Mouse (Mus musculus) granulocyte monocyte progenitor cell, adult 5-6 weeks (primary cell): ENCODE results near the gene H2-T24. TPM values are rescaled to one million over a fixed set of nuclear protein-coding genes. Genes with fewer than 3 reads are reported as not detected.
"Not testable (repeated sequence)": the region's sequence is repeated elsewhere in the genome, so short reads cannot be mapped to it uniquely, and the experiment has no call there.

Source experiments
- ATAC-seq: replicated peaks from 2 replicates; pipeline ENCODE4 v1.8.0; 2016; ENCODE audit warnings: mild to moderate bottlenecking, moderate TSS enrichment, inconsistent platforms; ENCODE audit not compliant: poor library complexity, severe bottlenecking
- total RNA-seq, 2 experiments: library from RNA; stranded (forward) in 1 of 2; stranded (reverse) in 1 of 2; fragments of 200-712, 200-1000 nt in 1 of 2; fragments of >200 nt in 1 of 2; fragmentation: Nextera tagmentation in 1 of 2; gene quantifications; 2 replicates each; pipeline ENCODE4 v1.2.3; 2014 to 2017

The H2-T24 gene
- total RNA-seq (2014; fragmentation: Nextera tagmentation) (2.1 and 4.6 TPM in 2 replicates), total RNA-seq (2017) (7.8 and 8.8 TPM in 2 replicates)

DNA sequence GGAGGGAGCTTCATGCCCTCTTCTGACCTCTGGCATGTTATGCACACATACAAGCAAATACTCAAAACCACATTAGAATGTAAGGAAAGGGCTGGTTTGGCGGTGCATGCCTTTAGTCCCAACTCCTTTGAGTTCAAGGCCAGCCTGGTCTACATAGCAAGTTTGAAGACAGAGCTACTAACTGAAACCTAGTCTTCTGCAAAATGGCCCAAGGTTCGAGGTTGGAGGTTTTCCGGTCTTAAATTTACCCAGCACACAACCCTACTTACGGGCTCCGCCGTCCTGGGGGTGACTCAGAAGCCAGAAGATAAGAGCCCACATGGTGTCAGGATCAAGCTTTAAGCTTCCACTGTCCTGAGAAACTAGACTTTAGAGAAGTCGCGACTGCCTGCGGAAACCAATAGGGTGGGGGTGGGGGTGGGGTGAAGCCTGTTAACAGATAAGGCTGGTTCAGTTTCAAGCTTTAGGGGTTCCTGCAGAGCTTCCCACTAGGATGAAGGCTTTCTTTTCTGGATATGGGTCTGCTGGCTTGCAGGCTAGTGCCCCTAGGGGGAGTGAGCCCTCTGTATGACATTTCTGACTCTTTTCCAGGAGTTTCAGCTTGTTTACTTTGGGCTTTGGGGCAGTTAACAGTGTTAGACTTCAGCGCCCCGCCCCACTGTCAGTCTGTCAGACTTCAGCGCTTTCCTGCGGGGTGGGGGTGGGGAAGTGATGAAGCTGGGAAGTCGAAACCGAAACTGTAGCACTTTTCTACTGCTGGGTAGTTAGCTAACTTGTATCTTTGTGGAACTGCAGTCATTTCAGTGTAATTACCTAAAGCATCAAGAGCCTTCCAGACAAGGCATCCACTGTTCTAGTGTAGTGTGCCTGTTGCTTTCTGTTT is at the start of gene H2-T24:
TSS of gene H2-T24 (minus strand) at position 370 of the 883 bp plus-strand sequence.
- peak; percentile 78 for ATAC-seq

- ATAC-seq: peak; percentile 64
These were observed 40.5 kb upstream of the H2-T24 start for GRCm38 (mm10) chr17:36060829-36061228.

DNA sequence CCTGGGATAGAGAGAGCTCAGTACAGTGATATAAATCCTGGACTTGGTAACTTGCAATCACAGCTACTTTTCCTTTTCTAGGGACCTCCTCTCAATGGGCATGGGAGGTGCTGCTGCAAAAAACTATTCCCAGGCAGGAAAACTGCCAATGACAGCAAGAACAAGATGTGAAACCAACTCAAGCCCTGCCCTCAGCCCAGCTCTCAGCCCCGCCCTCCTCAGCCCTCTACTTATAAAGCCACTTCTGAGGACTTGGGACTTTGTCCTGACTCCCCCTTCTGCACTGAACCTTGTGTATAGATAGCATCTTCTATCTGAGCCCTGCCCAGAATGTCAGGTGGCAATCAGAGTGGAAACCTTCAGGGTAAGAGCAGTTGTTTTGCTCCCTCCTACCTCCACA is 38.0 kb upstream of the H2-T24 start, which contains the start of gene Gm11127:
TSS of gene Gm11127 (minus strand) at position 10 of the 400 bp plus-strand sequence.
- ATAC-seq: not testable (repeated sequence)

GRCm38 (mm10) chr17:36057927-36058326 is 37.6 kb upstream of the H2-T24 start:
- not testable (repeated sequence) for ATAC-seq

GRCm38 (mm10) chr17:36043286-36043685 is 22.9 kb upstream of the H2-T24 start:
- no peak for ATAC-seq

- ATAC-seq: peak; percentile 90
These were observed 22.3 kb upstream of the H2-T24 start, which contains the start of the genes H2-T22 and Gm6034 for GRCm38 (mm10) chr17:36042610-36043169. Gene H2-T22, minus strand, starts transcription at chr17:36042747. Gene Gm6034, plus strand, starts transcription at chr17:36042961.

- ATAC-seq: peak; percentile 42
These were observed 21.7 kb upstream of the H2-T24 start for GRCm38 (mm10) chr17:36042055-36042454.

DNA sequence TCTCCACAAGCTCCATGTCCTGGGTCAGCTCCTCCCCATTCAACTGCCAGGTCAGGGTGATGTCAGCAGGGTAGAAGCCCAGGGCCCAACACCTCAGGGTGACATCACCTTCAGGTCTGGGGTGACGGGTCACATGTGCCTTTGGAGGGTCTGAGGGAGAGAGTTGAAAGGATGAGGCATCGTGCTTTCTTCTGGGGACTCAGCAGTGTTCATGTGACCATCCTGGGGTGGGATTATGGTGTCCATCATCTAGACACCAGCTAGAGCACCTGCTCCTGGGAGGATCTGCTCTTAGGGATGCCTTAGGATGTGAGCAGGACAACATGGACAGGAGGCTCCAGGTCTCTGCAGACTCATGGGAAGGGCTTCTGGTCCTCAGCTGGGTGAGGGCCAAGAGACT is 20.2 kb upstream of the H2-T24 start:
- not testable (repeated sequence) for ATAC-seq

- ATAC-seq: not testable (repeated sequence)
These were observed 15.8 kb upstream of the H2-T24 start for GRCm38 (mm10) chr17:36036126-36036525.

DNA sequence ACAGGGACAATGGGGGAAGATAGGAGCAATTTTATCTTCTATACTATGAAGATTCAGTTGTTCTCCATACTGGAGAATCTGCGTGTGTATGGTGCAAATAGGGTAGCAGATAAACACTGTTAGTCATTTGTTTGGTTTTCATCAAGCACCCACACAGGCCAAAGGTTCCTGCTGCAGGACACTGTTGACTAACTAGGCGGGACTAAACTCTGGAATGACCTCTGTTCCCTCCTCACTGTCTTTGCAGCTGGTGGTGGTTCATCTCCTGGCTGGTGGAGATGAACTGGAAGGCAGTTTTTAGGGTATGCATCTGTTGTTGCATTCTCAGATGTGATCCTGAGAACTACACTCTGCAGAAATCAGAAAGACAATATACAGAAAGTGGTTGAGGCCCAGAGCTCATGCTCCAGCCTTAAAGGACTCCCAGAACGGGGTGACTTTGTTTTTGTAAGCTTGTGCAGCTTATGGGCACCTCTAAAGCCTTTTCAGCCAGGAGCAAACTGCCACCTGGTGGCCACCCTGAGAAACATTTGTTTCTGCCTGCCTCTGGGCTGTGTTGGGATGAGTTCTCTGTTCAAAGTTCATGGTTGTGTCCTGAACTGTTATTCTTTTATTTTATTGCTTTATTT is 14.8 kb upstream of the H2-T24 start:
- ATAC-seq: peak; percentile 41; the same call in 1 of the 2 replicates

GRCm38 (mm10) chr17:36034524-36034923 is 14.2 kb upstream of the H2-T24 start:
- ATAC-seq: not testable (repeated sequence)

DNA sequence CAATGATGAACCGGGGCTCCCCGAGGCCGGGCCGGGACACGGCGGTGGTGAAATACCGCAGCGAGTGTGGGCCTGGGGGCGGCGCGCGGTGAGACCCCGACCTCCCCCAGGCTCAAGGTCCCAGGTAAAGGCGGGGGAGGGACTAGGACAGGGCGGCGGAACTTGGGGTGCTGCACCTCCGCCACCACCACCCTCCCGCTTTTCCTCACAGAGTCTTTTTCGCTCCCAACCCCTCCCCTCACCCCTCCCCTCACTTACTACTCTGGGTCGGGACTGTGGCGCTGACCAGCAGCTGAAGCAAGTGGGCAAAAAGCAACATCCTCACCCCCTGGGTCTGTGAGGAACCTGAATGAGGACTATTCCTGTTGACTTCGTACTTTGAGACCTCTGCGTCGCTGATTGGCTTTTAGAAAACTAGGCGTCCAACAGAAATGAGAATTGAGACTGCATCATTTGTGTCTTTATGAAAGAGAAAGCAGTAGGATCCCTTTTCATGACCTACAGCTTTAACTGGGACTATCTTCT is 12.1 kb upstream of the H2-T24 start, which contains the start of gene H2-T23:
TSS of gene H2-T23 (minus strand) at position 505 of the 525 bp plus-strand sequence.
- peak; percentile 88 for ATAC-seq

DNA sequence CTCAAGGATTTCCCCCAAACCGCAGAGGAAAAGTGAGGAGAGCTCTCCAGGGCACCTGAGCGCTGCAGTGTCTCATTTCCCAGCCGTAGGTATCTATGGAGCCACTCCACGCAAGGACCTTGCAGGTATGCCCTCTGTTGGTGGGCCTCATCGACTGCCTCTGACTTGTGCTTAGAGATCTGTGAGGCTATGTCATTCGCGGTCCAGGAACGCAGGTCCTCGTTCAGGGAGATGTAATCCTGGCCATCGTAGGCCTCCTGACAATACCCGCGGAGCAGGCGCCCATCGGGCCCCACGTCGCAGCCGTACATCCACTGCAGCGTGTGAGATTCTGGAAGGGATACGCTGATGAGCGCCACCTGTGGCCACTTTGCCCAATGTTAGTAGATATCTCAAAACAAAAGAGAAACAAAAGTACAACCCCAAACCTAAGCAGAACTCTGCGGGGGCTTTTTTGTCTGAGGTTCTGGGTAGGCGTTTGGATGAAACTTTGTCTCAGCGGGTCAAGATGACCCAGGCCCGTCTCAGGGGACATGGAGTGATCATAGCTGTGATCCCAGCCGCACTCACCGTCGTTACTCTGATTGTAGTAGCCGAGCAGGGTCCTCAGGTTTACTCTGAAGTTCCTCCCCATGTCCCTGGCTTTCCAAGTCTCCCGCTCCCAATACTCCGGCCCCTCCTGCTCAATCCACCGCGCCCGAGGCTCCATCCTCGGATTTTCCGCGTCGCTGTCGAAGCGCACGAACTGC is 11.4 kb upstream of the H2-T24 start:
- peak; percentile 77 for ATAC-seq

DNA sequence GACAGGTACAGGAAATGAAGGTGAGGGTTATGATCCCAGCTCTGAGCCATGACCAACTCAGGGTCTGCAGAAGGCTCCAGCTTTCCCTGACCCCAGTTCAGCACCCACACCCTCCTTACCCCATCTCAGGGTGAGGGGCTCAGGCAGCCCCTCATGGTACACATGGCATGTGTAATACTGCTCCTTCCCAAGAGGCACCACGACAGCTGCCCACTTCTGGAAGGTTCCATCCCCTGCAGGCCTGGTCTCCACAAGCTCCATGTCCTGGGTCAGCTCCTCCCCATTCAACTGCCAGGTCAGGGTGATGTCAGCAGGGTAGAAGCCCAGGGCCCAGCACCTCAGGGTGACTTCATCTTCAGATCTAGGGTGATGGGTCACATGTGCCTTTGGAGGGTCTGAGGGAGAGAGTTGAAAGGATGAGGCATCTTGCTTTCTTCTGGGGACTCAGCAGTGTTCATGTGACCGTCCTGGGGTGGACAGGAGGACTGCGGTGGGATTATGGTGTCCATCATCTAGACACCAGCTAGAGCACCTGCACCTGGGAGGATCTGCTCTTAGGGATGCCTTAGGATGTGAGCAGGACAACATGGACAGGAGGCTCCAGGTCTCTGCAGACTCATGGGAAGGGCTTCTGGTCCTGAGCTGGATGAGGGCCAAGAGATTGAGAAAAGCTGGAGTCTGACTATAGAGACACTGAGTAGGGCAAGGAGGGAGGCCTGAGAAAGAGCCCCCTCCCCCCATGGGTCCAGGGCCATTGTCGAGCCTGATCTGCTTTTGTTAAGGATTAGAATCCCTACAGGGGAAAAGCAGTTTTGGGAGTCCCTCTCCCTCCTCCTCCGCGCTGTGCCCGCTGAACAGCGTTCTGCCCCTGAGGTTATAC is 10.6 kb upstream of the H2-T24 start:
- not testable (repeated sequence) for ATAC-seq

DNA sequence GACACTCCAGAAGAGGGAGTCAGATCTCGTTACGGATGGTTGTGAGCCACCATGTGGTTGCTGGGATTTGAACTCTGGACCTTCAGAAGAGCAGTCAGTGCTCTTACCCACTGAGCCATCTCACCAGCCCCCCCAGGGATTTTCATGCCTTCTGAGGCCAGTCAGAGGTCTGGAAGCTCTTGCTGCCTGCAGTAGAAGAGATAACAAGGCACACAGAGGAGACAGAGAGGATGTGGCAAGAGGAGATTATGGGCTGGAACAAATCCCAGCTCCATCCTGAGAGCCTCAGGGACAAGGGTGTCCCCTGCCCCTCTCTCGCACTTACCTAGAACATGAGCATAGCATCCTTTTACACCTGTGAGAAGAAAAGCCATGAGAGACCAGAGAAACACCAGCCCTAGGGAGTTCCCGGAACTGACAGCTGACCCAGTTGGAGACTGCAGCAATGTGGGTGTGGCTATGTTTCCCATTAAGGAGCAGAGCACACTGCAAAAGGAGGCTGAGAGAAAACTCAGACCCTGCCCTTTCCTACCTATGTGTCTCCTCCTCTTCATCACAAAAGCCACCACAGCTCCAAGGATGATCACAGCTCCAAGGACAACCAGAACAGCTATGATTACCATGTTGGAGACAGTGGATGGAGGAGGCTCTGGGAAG is 9.8 kb upstream of the H2-T24 start:
- not testable (repeated sequence) for ATAC-seq

GRCm38 (mm10) chr17:36028879-36029619 is 8.7 kb upstream of the H2-T24 start:
- no peak for ATAC-seq

DNA sequence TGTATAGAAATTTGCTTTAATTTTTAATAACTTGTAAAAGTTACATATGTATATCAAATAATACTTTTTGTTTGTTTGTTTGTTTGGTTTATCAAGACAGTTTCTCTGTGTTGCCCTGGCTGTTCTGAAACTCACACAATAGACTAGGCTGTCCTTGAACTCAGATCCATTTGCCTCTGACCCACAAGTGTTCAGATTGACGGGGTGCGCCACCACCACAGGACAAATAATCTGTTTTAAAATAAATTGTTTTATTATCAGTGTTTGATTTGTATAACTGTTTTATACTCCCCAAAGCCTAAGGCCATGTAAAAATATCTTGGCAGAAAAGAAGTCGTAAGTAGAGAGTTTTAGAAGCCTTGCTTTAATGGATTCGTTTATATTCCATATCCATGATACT is 7.3 kb upstream of the H2-T24 start:
- ATAC-seq: no peak

DNA sequence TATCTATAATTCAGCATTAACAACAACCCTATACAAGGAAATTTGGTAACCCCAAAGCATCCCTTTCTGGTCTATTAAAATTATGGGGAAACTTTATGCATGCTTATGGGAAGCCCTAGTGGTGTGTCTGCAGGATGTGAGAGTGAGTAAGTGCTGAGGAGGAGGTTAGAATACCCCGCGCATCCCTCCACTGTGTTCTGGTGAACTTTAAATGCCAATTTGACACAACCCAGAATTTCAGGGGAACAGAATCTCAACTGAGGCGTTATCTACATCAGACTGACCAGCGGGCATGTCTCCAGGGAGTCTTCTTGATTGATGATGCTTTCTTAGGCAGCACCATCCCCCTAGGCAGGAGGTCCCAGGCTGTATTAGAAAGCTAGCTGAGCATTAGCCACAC is 5.5 kb upstream of the H2-T24 start:
- no peak for ATAC-seq
